Mouse (Mus musculus): ENCODE data around the gene Scaper.

Scaper gene

GRCm38 (mm10) chr9:55608701-55609531 is 329.0 kb downstream of the Scaper start:
- no peak for DNase-seq

DNA sequence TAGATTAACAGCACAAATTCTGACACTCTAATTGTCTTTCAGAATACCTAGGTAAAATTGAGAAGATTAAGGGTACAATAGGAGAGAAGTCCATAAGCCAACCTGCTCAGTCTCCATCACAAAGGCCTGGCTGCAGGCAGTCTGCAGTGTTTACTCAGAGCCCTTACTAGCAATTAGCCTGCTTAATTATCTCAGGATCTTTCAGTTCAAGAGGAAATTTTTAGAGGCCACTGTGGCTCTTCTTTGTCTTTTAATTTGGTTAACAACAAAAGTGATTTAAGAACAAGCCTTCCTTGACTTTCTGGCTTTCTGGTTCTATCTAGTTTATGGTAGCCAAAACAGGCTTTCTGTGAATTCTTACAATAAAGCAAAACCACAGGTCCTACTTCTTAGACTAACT is 339.3 kb downstream of the Scaper start:
- DNase-seq: no peak

DNA sequence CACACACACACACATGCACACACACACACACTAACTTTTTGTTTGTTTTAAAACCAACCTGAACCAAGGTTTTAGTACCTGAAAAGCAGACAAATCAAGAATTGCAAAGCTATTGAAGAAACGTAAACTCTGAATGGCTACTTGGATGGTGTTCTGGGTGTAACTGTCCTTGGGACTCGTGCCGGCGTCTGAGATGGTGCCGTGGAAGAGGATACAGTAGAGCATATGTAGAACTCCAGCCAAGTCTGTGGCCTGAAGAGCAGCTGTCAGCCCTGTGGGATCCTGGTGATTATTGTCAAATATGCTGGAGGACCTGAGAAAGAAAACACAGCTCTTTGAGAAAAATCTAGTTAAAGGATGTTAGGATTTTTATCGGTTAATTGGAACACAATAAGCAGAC is 351.8 kb downstream of the Scaper start:
- DNase-seq: peak; percentile 19 to 34

DNA sequence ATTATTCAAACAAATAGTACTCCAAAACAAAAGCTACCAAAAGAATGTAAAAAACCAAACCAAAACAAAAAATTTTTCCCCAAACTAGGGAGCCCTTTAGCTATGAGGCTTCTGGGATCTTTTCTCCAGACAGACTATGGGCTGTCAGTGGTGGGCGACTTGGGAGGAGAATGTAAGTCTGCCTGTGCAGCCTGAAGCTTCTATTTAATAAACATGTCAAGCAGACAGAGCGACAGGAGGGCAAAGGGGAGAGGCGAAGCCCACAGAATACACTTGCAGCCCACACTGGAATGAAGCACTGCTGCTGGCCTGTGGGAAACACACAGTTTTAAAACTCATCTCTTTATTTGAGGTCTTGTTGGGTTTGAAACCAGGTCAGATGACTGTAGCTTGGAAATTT is 356.5 kb downstream of the Scaper start:
- no peak for DNase-seq

GRCm38 (mm10) chr9:55576571-55576970 is 361.3 kb downstream of the Scaper start:
- no peak for DNase-seq

DNA sequence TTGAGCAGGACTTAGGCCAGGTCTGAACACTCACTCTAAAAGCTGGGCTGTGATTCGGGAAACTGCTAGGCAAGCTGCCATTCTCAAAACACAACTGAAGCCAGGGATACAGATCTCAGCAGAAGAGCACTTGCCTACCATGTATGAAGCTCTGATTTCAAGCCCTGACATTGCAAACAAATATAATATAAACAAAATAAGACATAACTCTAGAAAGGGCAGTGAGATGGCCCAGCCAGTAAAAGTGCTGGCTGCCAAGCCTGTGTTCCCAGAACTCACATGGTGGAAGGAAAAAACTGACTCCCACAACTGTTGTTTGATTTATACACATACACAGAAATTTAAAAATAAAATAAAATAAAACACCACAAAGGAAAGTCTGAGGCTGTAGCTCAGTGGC is 366.8 kb downstream of the Scaper start:
- DNase-seq: no peak

GRCm38 (mm10) chr9:55568466-55569159 is 369.3 kb downstream of the Scaper start:
- no peak for DNase-seq

GRCm38 (mm10) chr9:55560960-55561359 is 377.0 kb downstream of the Scaper start:
- DNase-seq: no peak

GRCm38 (mm10) chr9:55554986-55555385 is 382.9 kb downstream of the Scaper start:
- no peak for DNase-seq

- DNase-seq: no peak
These were observed 388.5 kb downstream of the Scaper start for GRCm38 (mm10) chr9:55549302-55549890.

DNA sequence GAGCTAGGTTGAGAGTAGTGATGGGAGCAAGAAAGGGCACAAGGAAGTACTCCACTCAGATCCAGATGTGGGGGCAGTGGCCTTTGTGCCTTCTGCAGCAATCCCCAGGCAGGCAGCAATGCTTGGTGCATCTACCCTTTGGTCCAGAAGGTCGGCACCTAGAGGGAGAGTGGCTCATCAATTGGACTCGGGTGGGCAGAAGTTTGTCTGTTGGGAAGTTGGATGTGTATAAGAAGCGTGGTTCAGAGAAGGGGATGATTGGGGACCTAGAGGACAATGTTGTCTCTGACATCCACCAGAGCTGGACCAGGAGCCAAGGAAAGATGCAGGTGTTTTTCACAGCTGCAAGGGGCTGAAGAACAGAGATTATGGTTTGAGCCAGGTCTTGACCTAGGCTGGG is 389.0 kb downstream of the Scaper start:
- no peak for DNase-seq

DNA sequence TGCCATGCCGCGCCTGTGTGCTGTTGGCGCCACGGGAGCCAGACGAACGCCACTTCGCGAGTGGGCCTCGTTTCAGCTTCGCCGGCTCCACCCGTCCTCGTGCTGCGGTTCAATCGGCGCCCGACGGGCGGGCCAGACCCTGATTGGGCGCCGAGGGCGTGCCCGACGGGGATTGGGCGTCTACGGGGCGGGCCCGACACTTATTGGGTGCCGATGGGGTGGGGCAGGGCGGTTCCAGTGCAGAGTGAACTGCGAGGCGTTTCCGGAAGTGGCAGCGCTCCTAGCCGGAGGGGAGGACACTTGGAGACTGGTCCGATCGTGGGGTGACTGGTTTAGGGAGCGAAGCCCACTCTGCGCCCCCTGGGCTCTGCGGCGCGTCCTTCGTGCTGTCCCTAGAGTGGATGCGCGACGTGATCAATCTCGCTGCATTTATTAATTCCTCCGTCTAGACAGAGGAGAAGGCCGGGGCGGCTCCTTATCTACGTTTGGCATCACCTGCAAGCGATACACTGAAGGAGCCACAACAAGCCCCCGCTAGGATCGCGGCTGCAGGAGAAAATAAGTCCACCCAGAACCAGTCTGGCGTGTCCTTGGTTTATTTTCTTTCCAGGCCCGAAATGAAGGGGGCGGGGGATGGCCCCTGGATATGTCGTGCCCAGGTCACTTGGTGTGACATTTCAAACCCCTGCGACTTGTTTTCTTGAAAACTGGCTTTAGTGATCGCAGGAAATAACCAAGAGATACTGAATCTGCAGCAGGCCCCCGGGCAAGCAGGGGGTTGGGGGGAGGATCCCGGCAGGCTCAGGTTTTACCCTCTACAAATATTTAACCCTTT is 391.5 kb downstream of the Scaper start:
- peak in 1 of 2 experiments; percentile 24 for DNase-seq

- peak in 1 of 2 experiments; percentile 34 for DNase-seq
These were observed 392.3 kb downstream of the Scaper start for GRCm38 (mm10) chr9:55545556-55546175.

DNA sequence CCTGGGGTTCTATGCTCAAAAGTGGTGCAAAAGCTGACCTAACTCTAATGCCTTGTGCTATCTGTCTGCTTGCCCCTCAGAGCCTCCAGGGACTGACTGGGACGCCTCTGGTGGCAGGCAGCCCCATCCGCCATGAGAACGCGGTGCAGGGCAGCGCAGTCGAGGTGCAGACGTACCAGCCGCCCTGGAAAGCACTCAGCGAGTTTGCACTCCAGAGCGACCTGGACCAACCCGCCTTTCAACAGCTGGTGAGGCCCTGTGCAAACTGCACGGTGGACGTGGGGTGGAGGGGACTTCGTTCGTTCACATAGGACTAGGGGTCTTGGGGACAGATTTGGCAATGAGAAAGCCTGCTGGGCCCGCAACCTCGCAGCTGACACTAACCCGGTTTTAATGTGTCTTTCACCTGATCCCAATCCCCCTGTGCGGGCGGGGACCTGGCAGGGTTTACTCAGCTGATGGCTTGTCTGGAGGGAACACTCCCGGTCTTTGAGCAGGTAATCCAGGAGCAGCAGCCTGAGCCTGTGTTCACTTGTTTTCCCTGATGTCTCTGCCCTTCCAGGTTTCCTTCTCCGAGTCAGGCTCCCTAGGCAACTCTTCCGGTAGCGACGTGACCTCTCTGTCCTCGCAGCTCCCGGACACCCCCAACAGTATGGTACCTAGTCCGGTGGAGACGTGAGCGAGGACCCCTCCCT is 392.9 kb downstream of the Scaper start:
- DNase-seq: peak in 1 of 2 experiments; percentile 41

DNA sequence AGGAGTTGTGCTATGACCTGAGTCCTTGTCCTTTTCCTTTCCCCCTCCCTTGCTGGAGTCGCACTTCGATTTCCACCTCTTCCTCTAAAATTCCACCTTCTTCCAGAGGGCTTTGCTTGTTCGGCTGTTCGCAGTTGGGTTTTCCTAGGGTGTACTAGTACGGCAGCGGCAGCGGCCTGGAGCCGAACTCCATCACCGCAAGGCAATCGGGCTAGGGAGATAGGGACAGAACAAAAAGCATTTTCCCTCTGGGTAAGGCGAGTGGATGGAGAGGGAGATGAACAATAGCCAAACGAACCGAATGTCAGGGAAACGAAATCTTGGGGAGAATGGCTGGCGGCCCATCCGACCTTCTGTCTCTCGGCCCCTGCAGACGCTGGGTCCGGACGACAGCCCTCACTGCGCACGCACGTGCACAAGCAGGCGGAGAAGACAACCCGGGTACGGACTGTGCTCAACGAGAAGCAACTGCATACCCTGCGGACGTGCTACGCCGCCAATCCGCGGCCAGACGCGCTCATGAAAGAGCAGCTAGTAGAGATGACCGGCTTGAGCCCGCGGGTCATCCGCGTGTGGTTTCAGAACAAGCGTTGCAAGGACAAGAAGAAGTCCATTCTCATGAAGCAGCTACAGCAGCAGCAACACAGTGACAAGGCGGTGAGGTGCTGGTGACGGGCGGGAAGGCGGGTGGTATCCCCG is 394.1 kb downstream of the Scaper start:
- peak in 1 of 2 experiments; percentile 59 for DNase-seq

GRCm38 (mm10) chr9:55543336-55543702 is 394.6 kb downstream of the Scaper start:
- no peak for DNase-seq

DNA sequence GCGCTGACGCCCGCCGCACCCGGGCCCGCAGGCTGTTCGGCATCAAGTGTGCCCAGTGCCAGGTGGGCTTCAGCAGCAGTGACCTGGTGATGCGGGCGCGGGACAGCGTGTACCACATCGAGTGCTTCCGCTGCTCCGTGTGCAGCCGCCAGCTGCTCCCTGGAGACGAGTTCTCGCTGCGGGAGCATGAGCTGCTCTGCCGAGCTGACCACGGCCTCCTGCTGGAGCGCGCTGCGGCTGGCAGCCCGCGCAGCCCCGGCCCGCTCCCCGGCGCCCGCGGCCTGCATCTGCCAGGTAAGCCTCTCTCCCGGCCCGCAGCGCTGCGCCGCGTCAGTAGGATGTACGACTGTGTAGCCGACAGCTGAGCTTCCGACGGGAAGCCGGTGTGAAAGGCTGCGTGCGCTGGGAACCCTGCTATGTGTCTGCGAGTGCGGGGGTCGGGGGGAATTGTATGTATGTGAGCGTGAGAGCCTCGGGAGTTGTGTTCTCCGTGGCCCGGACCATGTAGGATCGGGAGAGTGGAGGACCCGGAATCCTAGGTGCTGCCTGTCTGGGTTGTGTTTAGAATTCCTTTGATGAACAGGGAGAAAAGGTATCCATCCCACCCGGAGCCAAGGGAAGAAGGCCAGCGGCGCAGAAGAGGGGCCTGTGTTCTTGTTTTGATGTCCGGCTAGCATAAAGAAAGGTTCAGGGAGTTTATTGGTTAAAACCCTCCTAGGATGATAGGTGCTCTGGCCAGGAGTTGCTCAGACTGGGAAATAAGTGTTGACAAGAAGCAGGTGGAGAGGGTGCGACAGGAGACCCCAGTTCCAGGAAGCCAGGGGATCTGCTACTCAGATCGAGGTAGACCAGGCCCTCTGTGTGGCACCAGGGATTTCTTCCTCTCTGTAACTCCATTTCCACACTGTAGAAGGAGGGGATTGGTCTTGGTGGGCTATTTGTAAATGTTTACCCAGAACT is 395.3 kb downstream of the Scaper start:
- DNase-seq: peak in 1 of 2 experiments; percentile 26

GRCm38 (mm10) chr9:55541681-55542365 is 396.1 kb downstream of the Scaper start:
- DNase-seq: peak in 1 of 2 experiments; percentile 44

DNA sequence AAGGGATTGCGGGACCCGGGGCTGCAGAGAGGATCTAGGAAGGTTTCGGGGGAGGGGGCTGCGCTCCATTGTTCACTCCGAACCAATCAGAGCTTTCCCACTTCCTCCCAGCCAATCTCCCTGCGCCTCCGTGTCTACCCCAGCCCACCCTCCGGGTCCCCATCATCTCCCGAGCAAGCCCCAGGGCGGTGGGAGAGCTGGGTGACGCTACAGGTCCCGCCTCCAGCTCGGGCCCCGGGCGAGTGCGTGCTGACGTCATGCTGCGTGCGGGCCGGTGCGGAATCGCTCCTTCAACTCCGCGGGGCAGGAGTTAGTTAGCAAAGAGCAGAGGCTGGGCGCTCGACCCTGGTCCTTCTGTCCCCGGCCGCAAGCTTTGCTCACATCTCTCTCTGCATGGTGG is 397.0 kb downstream of the Scaper start:
- DNase-seq: no peak

Measured in cerebellum, adult 18-20 months (tissue).